Mouse (Mus musculus): ENCODE measurements around the gene B3gnt3. TPM values are rescaled to one million over a fixed set of nuclear protein-coding genes. Genes with fewer than 3 reads are reported as not detected.
A peak's percentile ranks its signal among the peaks of the same experiment; 100 is the strongest.
"Not testable (repeated sequence)": the region's sequence is repeated elsewhere in the genome, so short reads cannot be mapped to it uniquely, and the experiment has no call there.

B3gnt3 gene
- polyA plus RNA-seq (2015; fragmentation: Nextera tagmentation; extraction: Ambion mirVana), result 4.0 and 4.3 TPM in 2 replicates

DNA sequence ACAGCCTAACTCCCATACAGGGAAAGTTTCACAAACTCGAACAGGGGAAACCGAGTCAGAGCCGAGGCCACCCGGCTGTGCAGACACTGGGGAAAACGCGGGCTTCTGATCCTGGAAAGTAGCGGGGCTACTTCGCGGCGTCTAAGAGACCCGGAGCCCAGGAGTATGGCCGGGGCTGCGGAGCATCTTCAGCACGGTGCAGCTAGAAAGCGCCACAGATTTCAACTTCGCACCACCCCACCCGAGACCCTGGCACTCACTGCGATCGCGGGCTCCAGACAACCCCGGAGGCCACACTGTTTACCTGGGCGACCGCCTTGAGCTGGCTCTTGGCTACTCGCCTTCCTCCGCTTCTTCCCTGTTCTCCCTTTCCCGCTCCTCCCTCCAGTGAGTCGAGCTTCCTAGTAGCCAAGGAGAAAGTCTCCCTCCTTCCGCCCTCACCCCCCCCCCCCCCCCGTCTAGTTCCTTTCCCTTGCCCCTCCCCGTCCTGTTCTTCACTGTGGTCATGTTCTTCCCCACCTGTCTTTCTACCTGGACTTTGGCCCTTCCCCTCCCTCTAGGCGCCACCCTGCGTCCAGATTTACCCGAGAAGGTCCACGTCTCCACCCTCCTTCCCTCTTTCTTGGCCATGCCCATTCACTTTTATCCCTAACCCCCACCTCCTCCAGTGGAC lies at the start of gene B3gnt3:
Gene B3gnt3 (minus strand): TSS at position 376 of the 673 bp plus-strand sequence.
- ATAC-seq (replicated peaks; ENCODE audit: extremely low read depth, insufficient read depth, low FRiP score), result peak; percentile 14; the same call in 1 of the 2 replicates
- H3K36me3 ChIP-seq (ENCODE audit: control insufficient read depth, insufficient read depth), result no peaks in the 10 kb centered on the region
- H3K9ac ChIP-seq (ENCODE audit: low read length), result peak within 1 kb of the TSS; percentile 63
- WGBS, result 12% methylated on average over 33 of the region's 34 CpGs
- H3K9me3 ChIP-seq (replicated peaks; ENCODE audit: control insufficient read depth, low read length), result no peaks in the 10 kb centered on the region
- H3K27me3 ChIP-seq (ENCODE audit: control insufficient read depth, insufficient read depth, low read length), result peaks cover 38% of the 10 kb centered on the region
- H3K27ac ChIP-seq (ENCODE audit: low read length), result no peak within 1 kb of the TSS; the same call in 1 of the 2 replicates
- H3K4me1 ChIP-seq (ENCODE audit: control insufficient read depth, insufficient read depth, low read length), result peaks cover 8% of the 10 kb centered on the region
- peak within 1 kb of the TSS; percentile 53 for H3K4me3 ChIP-seq (ENCODE audit: low read length)
- H3K4me2 ChIP-seq (ENCODE audit: low read depth, low read length), result peak within 1 kb of the TSS; percentile 70

DNA sequence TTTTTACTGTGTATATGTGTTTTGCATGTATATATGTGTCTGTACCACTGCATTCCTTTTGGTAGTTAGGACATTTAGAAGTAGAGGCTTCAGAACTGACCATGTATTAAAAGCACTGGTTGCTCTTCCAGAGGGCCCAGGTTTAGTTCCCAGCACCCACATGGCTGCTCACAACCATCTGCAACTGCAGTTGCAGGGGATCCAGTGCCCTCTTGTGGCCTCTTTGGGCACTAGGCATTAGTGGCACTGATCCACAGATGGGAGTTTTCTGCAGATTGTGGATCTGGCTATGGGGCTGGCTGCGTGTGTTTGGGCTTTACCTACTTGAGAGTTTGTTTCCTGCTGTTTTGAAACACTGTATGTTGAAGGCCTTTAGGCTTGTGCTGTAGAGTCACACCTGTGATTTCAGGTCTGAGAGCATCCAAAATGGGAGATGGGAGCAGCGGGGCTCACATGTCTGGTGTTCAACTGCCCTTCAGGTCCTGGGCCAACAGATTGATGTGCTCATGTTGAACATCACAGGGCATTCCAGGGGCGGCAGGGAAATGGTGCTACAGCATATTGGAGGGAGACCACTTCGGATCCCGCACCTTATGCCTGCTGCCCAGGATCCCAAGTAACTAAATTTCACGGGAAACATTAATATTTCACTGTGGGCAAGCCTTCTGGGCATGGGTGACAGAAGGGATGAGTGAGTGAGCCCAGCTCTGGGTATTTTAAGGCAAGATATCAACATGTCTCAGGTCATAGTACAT lies 47.9 kb upstream of the B3gnt3 start:
- not testable (repeated sequence) for H3K4me3 ChIP-seq (ENCODE audit: low read length); H3K36me3 ChIP-seq (ENCODE audit: control insufficient read depth, insufficient read depth); H3K27me3 ChIP-seq (ENCODE audit: control insufficient read depth, insufficient read depth, low read length); H3K4me2 ChIP-seq (ENCODE audit: low read depth, low read length); ATAC-seq (replicated peaks; ENCODE audit: extremely low read depth, insufficient read depth, low FRiP score); H3K9me3 ChIP-seq (replicated peaks; ENCODE audit: control insufficient read depth, low read length); H3K27ac ChIP-seq (ENCODE audit: low read length); H3K4me1 ChIP-seq (ENCODE audit: control insufficient read depth, insufficient read depth, low read length); H3K9ac ChIP-seq (ENCODE audit: low read length)
- WGBS, result 68% methylated on average over 6 of the region's 6 CpGs

DNA sequence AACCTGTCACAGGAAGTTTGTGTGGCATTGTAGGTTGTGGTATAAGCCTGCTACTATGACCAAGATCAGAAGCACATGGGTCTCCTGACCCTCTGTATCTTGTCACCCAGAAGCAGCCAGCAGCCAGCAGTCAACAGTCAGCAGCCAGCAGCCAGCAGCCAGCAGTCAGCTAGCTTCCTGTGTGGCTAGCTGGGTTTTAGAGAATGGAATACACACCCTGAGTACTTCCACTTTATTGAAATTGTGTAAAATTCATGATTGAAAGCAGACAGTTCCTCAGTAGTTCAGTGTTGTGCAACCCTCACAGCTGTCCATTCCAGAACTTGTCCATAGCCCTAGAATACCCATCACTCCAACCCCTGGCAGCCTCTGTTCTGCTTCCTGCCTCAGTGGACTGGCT lies 45.5 kb upstream of the B3gnt3 start:
- H3K4me1 ChIP-seq (ENCODE audit: control insufficient read depth, insufficient read depth, low read length); H3K36me3 ChIP-seq (ENCODE audit: control insufficient read depth, insufficient read depth); H3K9me3 ChIP-seq (replicated peaks; ENCODE audit: control insufficient read depth, low read length); H3K27me3 ChIP-seq (ENCODE audit: control insufficient read depth, insufficient read depth, low read length); H3K4me3 ChIP-seq (ENCODE audit: low read length); H3K4me2 ChIP-seq (ENCODE audit: low read depth, low read length); H3K27ac ChIP-seq (ENCODE audit: low read length); ATAC-seq (replicated peaks; ENCODE audit: extremely low read depth, insufficient read depth, low FRiP score); H3K9ac ChIP-seq (ENCODE audit: low read length): not testable (repeated sequence)

DNA sequence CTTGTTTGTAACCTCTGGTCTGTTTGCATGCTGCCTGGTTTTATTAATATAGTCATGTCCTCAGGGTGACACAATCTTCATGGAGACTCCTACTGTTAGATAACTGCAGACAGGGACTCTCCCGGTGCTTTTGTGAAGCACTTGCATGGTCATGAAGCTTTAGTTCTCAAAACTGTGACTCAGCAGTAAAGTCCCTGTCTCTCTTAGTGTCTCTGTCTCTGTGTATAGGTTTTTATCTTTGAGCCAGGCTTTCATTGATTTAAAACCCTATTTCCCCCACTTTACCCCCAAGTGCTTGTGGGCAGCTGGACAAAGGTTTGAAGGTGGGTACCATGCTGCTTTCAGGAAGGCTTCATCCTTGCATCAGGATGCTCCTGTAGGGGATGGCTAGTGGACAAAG lies 43.7 kb upstream of the B3gnt3 start:
- no peak overlapping the region for H3K4me2 ChIP-seq (ENCODE audit: low read depth, low read length)
- WGBS, result 68% methylated on average over 1 of the region's 1 CpGs
- no peak overlapping the region for H3K9ac ChIP-seq (ENCODE audit: low read length)
- peaks cover 3% of the 10 kb centered on the region for H3K9me3 ChIP-seq (replicated peaks; ENCODE audit: control insufficient read depth, low read length)
- no peak for ATAC-seq (replicated peaks; ENCODE audit: extremely low read depth, insufficient read depth, low FRiP score)
- H3K27ac ChIP-seq (ENCODE audit: low read length), result no peak overlapping the region
- no peak overlapping the region for H3K4me3 ChIP-seq (ENCODE audit: low read length)
- H3K36me3 ChIP-seq (ENCODE audit: control insufficient read depth, insufficient read depth), result no peaks in the 10 kb centered on the region
- H3K4me1 ChIP-seq (ENCODE audit: control insufficient read depth, insufficient read depth, low read length), result peaks cover 6% of the 10 kb centered on the region
- no peaks in the 10 kb centered on the region for H3K27me3 ChIP-seq (ENCODE audit: control insufficient read depth, insufficient read depth, low read length)

DNA sequence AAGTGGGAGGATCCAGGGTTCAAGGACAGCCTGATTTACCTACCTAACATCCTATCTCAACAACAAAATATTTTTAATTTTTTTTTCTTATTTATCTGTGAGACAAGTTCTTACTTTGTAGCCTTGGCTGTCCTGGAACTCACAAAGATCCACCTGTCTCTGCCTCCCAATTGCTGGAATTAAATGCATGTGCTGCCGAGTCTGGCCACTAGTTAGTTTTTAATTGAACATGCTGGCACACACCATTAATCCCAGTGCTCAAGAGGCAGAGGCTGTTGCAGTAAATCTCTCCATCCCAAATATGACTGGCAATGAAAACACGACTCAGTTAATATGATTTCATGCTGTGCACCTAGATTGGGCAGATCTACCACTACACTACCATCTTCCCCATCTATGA lies 41.2 kb upstream of the B3gnt3 start:
- H3K27ac ChIP-seq (ENCODE audit: low read length), result no peak overlapping the region
- no peaks in the 10 kb centered on the region for H3K27me3 ChIP-seq (ENCODE audit: control insufficient read depth, insufficient read depth, low read length)
- no peak overlapping the region for H3K9ac ChIP-seq (ENCODE audit: low read length)
- no peaks in the 10 kb centered on the region for H3K9me3 ChIP-seq (replicated peaks; ENCODE audit: control insufficient read depth, low read length)
- H3K4me3 ChIP-seq (ENCODE audit: low read length), result no peak overlapping the region
- peaks cover 6% of the 10 kb centered on the region for H3K4me1 ChIP-seq (ENCODE audit: control insufficient read depth, insufficient read depth, low read length)
- 60% methylated on average over 2 of the region's 2 CpGs for WGBS
- no peak overlapping the region for H3K4me2 ChIP-seq (ENCODE audit: low read depth, low read length)
- ATAC-seq (replicated peaks; ENCODE audit: extremely low read depth, insufficient read depth, low FRiP score), result no peak
- H3K36me3 ChIP-seq (ENCODE audit: control insufficient read depth, insufficient read depth), result no peaks in the 10 kb centered on the region

DNA sequence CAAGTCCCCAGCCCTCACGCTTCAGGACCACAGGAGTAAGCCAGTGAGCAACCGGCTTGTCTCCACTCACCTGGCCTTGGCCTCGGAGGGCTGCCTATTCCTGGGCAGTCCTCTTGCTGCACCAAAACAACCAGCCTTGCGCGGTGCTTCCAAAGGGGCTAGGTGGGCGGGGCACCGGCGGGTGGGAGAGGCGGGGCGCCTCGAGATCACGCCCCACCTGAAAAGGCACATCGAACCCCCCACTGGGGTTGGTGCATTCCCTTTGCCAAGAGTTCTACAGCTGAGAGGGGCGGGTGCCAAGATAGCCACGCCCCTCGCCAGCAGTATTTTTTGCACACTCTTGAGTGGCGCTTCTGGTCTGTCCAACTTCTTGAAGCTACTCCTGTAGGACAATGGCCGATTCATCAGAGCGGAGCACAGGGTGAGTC lies 40.1 kb upstream of the B3gnt3 start:
- Histone ChIP-seq H3K27me3 (ENCODE audit: control insufficient read depth, insufficient read depth, low read length) (no peaks in the 10 kb centered on the region), H3K27ac (ENCODE audit: low read length) (no peak overlapping the region), H3K9ac (ENCODE audit: low read length) (no peak overlapping the region), H3K4me2 (ENCODE audit: low read depth, low read length) (peak overlapping the region; percentile 50), H3K9me3 (replicated peaks; ENCODE audit: control insufficient read depth, low read length) (no peaks in the 10 kb centered on the region), H3K36me3 (ENCODE audit: control insufficient read depth, insufficient read depth) (no peaks in the 10 kb centered on the region), H3K4me1 (ENCODE audit: control insufficient read depth, insufficient read depth, low read length) (peaks cover 6% of the 10 kb centered on the region), H3K4me3 (ENCODE audit: low read length) (peak overlapping the region; percentile 5)
- 8% methylated on average over 19 of the region's 19 CpGs for WGBS
- ATAC-seq (replicated peaks; ENCODE audit: extremely low read depth, insufficient read depth, low FRiP score), result 0 out of 2 replicates have a peak, but pooled peaks have one; percentile 14

DNA sequence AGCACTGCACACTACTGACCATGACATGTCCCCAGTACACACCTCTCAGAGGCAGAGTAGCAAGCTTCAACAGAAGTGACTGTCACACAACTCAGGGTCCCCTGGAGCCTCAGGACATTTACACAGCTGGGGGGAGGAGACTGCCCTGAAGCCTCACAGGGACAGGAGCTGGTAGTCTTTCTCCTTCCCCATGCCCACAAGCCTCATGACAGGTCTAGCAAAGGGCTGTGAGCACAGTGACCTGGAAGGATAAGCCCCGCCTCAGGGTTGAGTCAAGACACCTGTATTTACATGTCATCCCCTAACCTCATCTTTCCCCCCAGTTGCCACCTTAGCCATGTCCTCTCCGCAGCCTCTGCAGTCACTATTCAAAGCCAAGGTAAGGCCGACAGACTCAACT lies 39.6 kb upstream of the B3gnt3 start:
- Histone ChIP-seq H3K4me1 (ENCODE audit: control insufficient read depth, insufficient read depth, low read length) (peaks cover 6% of the 10 kb centered on the region), H3K4me2 (ENCODE audit: low read depth, low read length) (peak overlapping the region; percentile 50; the same call in 1 of the 2 replicates), H3K36me3 (ENCODE audit: control insufficient read depth, insufficient read depth) (no peaks in the 10 kb centered on the region), H3K9ac (ENCODE audit: low read length) (no peak overlapping the region), H3K27ac (ENCODE audit: low read length) (no peak overlapping the region), H3K9me3 (replicated peaks; ENCODE audit: control insufficient read depth, low read length) (no peaks in the 10 kb centered on the region), H3K27me3 (ENCODE audit: control insufficient read depth, insufficient read depth, low read length) (no peaks in the 10 kb centered on the region), H3K4me3 (ENCODE audit: low read length) (no peak overlapping the region)
- 38% methylated on average over 3 of the region's 3 CpGs for WGBS
- no peak for ATAC-seq (replicated peaks; ENCODE audit: extremely low read depth, insufficient read depth, low FRiP score)

DNA sequence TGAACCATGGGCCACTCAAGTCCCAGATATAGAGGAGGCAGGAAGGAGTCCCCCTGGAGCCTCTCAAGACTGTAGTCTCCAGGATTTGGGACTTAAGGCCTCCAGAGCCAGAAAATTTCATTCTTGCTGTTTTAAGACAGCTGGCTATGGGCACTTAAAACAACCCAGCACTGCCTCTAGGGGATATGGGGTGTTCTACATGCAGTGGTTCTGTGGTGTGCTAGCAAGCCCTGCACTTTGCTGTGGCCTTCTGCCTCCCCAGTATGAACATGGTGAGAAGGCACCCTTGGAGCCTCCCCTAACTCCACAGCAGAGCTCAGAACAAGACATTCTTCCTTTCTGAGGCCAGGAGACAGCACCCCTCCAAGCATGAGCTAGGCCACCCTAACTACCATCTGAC lies 36.7 kb upstream of the B3gnt3 start:
- not testable (repeated sequence) for H3K4me3 ChIP-seq (ENCODE audit: low read length); H3K4me2 ChIP-seq (ENCODE audit: low read depth, low read length); H3K27ac ChIP-seq (ENCODE audit: low read length); H3K27me3 ChIP-seq (ENCODE audit: control insufficient read depth, insufficient read depth, low read length); H3K36me3 ChIP-seq (ENCODE audit: control insufficient read depth, insufficient read depth); H3K9me3 ChIP-seq (replicated peaks; ENCODE audit: control insufficient read depth, low read length); H3K9ac ChIP-seq (ENCODE audit: low read length); ATAC-seq (replicated peaks; ENCODE audit: extremely low read depth, insufficient read depth, low FRiP score); H3K4me1 ChIP-seq (ENCODE audit: control insufficient read depth, insufficient read depth, low read length)

DNA sequence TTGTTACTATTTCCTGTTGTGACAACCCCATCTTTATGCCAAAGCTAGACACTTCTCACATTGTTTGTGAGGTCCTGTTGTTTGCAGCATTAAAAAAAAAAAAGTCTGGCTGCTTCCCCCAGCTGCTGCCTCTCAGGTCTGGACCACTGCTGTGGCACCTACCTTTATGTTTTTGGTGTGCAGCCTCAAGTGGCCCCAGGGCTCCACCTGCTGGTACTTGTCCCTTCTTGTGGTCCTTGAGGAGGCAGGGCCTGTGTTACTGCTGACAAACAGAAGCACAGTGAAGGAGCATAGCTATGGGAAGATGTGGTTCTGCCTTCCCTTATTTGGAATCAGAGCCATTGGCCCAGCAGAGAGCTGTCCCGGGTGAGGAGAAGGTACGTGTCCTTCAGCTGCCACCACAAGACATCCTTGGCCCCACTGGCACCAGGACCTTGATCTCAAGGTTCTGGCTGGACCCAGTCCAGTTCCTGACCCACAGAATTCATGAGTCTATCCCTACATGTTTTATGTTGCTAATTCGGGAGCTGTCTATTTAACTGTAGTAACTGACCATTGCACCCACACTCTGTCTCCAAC lies 30.2 kb upstream of the B3gnt3 start:
- WGBS, result 35% methylated on average over 3 of the region's 3 CpGs
- Histone ChIP-seq H3K27me3 (ENCODE audit: control insufficient read depth, insufficient read depth, low read length) (peaks cover 9% of the 10 kb centered on the region; the same call in 1 of the 2 replicates), H3K36me3 (ENCODE audit: control insufficient read depth, insufficient read depth) (no peaks in the 10 kb centered on the region), H3K4me1 (ENCODE audit: control insufficient read depth, insufficient read depth, low read length) (peaks cover 6% of the 10 kb centered on the region), H3K9me3 (replicated peaks; ENCODE audit: control insufficient read depth, low read length) (no peaks in the 10 kb centered on the region), H3K9ac (ENCODE audit: low read length) (no peak overlapping the region), H3K4me2 (ENCODE audit: low read depth, low read length) (no peak overlapping the region), H3K4me3 (ENCODE audit: low read length) (no peak overlapping the region), H3K27ac (ENCODE audit: low read length) (no peak overlapping the region)
- ATAC-seq (replicated peaks; ENCODE audit: extremely low read depth, insufficient read depth, low FRiP score), result no peak

Data from heart, embryonic 16.5 days (tissue).